Mouse (Mus musculus): ENCODE results near the gene Strn. TPM values are rescaled to one million over a fixed set of nuclear protein-coding genes. Genes with fewer than 3 reads are reported as not detected.

Strn gene
- polyA plus RNA-seq, 1 experiment from 2014 or later = 21.6 TPM

- Histone ChIP-seq H3K9me3 (ENCODE audit: control insufficient read depth, low read length) (no peaks in the 10 kb centered on the region), H3K9ac (ENCODE audit: low read length) (no peak overlapping the region), H3K27ac (replicated peaks in 1 of 2; ENCODE audit: control insufficient read depth in 1 of 2, insufficient read depth in 1 of 2, low read depth in 2 of 2, low read length in 2 of 2) (0 out of 4 replicates have a peak overlapping the region, but pooled peaks of 1 of the 2 experiments have one; percentile 31), H3K4me3 (ENCODE audit: control insufficient read depth in 1 of 2, insufficient read depth in 1 of 2, low read depth in 1 of 2, low read length in 2 of 2) (no peak overlapping the region), H3K4me2 (ENCODE audit: low read length) (no peak overlapping the region), H3K4me1 (ENCODE audit: control insufficient read depth in 2 of 2, insufficient read depth in 2 of 2, low read length in 2 of 2) (peaks cover 7 to 27% of the 10 kb centered on the region in 2 experiments), H3K27me3 (ENCODE audit: control insufficient read depth, insufficient read depth, low read length) (no peaks in the 10 kb centered on the region), H3K36me3 (ENCODE audit: control insufficient read depth, insufficient read depth, low read length) (peaks cover 12% of the 10 kb centered on the region)
- ATAC-seq (ENCODE audit: insufficient number of reproducible peaks, insufficient read depth, low FRiP score, low read depth) = no peak
- 23% methylated on average over 5 of the region's 5 CpGs for WGBS
Observed at GRCm38 (mm10) chr17:78685004-78685403, 52.0 kb downstream of the Strn start.

- WGBS = 17% methylated on average over 6 of the region's 6 CpGs
- peak overlapping the region; percentile 80 to 87 for H3K27ac ChIP-seq (replicated peaks in 1 of 2; ENCODE audit: control insufficient read depth in 1 of 2, insufficient read depth in 1 of 2, low read depth in 2 of 2, low read length in 2 of 2)
- no peak for ATAC-seq (ENCODE audit: insufficient number of reproducible peaks, insufficient read depth, low FRiP score, low read depth)
- no peaks in the 10 kb centered on the region for H3K9me3 ChIP-seq (ENCODE audit: control insufficient read depth, low read length)
- H3K36me3 ChIP-seq (ENCODE audit: control insufficient read depth, insufficient read depth, low read length) = peaks cover 18% of the 10 kb centered on the region
- H3K4me2 ChIP-seq (ENCODE audit: low read length) = peak overlapping the region; percentile 50
- no peaks in the 10 kb centered on the region for H3K27me3 ChIP-seq (ENCODE audit: control insufficient read depth, insufficient read depth, low read length)
- H3K9ac ChIP-seq (ENCODE audit: low read length) = peak overlapping the region; percentile 62
- H3K4me3 ChIP-seq (ENCODE audit: control insufficient read depth in 1 of 2, insufficient read depth in 1 of 2, low read depth in 1 of 2, low read length in 2 of 2) = no peak overlapping the region
- peaks cover 13 to 41% of the 10 kb centered on the region in 2 experiments for H3K4me1 ChIP-seq (ENCODE audit: control insufficient read depth in 2 of 2, insufficient read depth in 2 of 2, low read length in 2 of 2)
Observed at GRCm38 (mm10) chr17:78682351-78682750, 54.6 kb downstream of the Strn start.

- no peak for ATAC-seq (ENCODE audit: insufficient number of reproducible peaks, insufficient read depth, low FRiP score, low read depth)
- Histone ChIP-seq H3K4me2 (ENCODE audit: low read length) (no peak overlapping the region), H3K9ac (ENCODE audit: low read length) (no peak overlapping the region), H3K4me1 (ENCODE audit: control insufficient read depth in 2 of 2, insufficient read depth in 2 of 2, low read length in 2 of 2) (peaks cover 18 to 52% of the 10 kb centered on the region in 2 experiments), H3K4me3 (ENCODE audit: control insufficient read depth in 1 of 2, insufficient read depth in 1 of 2, low read depth in 1 of 2, low read length in 2 of 2) (no peak overlapping the region), H3K9me3 (ENCODE audit: control insufficient read depth, low read length) (no peaks in the 10 kb centered on the region), H3K36me3 (ENCODE audit: control insufficient read depth, insufficient read depth, low read length) (peaks cover 26% of the 10 kb centered on the region), H3K27me3 (ENCODE audit: control insufficient read depth, insufficient read depth, low read length) (no peaks in the 10 kb centered on the region), H3K27ac (replicated peaks in 1 of 2; ENCODE audit: control insufficient read depth in 1 of 2, insufficient read depth in 1 of 2, low read depth in 2 of 2, low read length in 2 of 2) (no peak overlapping the region)
- 83% methylated on average over 11 of the region's 11 CpGs for WGBS
Observed at GRCm38 (mm10) chr17:78679503-78679902, 57.5 kb downstream of the Strn start.

- Histone ChIP-seq H3K36me3 (ENCODE audit: control insufficient read depth, insufficient read depth, low read length) (peaks cover 45% of the 10 kb centered on the region), H3K9me3 (ENCODE audit: control insufficient read depth, low read length) (no peaks in the 10 kb centered on the region), H3K4me2 (ENCODE audit: low read length) (peak overlapping the region; percentile 34), H3K27ac (replicated peaks in 1 of 2; ENCODE audit: control insufficient read depth in 1 of 2, insufficient read depth in 1 of 2, low read depth in 2 of 2, low read length in 2 of 2) (peak overlapping the region; percentile 83 to 84), H3K4me1 (ENCODE audit: control insufficient read depth in 2 of 2, insufficient read depth in 2 of 2, low read length in 2 of 2) (peaks cover 16 to 46% of the 10 kb centered on the region in 2 experiments), H3K9ac (ENCODE audit: low read length) (peak overlapping the region; percentile 45; the same call in 1 of the 2 replicates), H3K27me3 (ENCODE audit: control insufficient read depth, insufficient read depth, low read length) (no peaks in the 10 kb centered on the region), H3K4me3 (ENCODE audit: control insufficient read depth in 1 of 2, insufficient read depth in 1 of 2, low read depth in 1 of 2, low read length in 2 of 2) (no peak overlapping the region)
- WGBS = 33% methylated on average over 11 of the region's 11 CpGs
- ATAC-seq (ENCODE audit: insufficient number of reproducible peaks, insufficient read depth, low FRiP score, low read depth) = no peak
Observed at GRCm38 (mm10) chr17:78676813-78677212, 60.2 kb downstream of the Strn start.

- WGBS = 70% methylated on average over 9 of the region's 9 CpGs
- Histone ChIP-seq H3K9me3 (ENCODE audit: control insufficient read depth, low read length) (peaks cover under 1% of the 10 kb centered on the region; the same call in 1 of the 2 replicates), H3K27me3 (ENCODE audit: control insufficient read depth, insufficient read depth, low read length) (no peaks in the 10 kb centered on the region), H3K27ac (replicated peaks in 1 of 2; ENCODE audit: control insufficient read depth in 1 of 2, insufficient read depth in 1 of 2, low read depth in 2 of 2, low read length in 2 of 2) (no peak overlapping the region), H3K36me3 (ENCODE audit: control insufficient read depth, insufficient read depth, low read length) (peaks cover 96% of the 10 kb centered on the region), H3K4me2 (ENCODE audit: low read length) (no peak overlapping the region), H3K4me1 (ENCODE audit: control insufficient read depth in 2 of 2, insufficient read depth in 2 of 2, low read length in 2 of 2) (peaks cover 0 to 3% of the 10 kb centered on the region in 2 experiments; a peak in 1 of 4 replicates), H3K4me3 (ENCODE audit: control insufficient read depth in 1 of 2, insufficient read depth in 1 of 2, low read depth in 1 of 2, low read length in 2 of 2) (no peak overlapping the region), H3K9ac (ENCODE audit: low read length) (no peak overlapping the region)
- ATAC-seq (ENCODE audit: insufficient number of reproducible peaks, insufficient read depth, low FRiP score, low read depth) = no peak
Observed at GRCm38 (mm10) chr17:78664962-78665545, 71.9 kb downstream of the Strn start.

GRCm38 (mm10) chr17:78654841-78655240, 82.2 kb downstream of the Strn start:
- WGBS = 86% methylated on average over 10 of the region's 10 CpGs
- ATAC-seq (ENCODE audit: insufficient number of reproducible peaks, insufficient read depth, low FRiP score, low read depth) = no peak
- Histone ChIP-seq H3K4me3 (ENCODE audit: control insufficient read depth in 1 of 2, insufficient read depth in 1 of 2, low read depth in 1 of 2, low read length in 2 of 2) (no peak overlapping the region), H3K9ac (ENCODE audit: low read length) (no peak overlapping the region), H3K4me1 (ENCODE audit: control insufficient read depth in 2 of 2, insufficient read depth in 2 of 2, low read length in 2 of 2) (no peaks in the 10 kb centered on the region), H3K4me2 (ENCODE audit: low read length) (no peak overlapping the region), H3K9me3 (ENCODE audit: control insufficient read depth, low read length) (peaks cover 1% of the 10 kb centered on the region; the same call in 1 of the 2 replicates), H3K36me3 (ENCODE audit: control insufficient read depth, insufficient read depth, low read length) (peaks cover 89% of the 10 kb centered on the region), H3K27me3 (ENCODE audit: control insufficient read depth, insufficient read depth, low read length) (no peaks in the 10 kb centered on the region), H3K27ac (replicated peaks in 1 of 2; ENCODE audit: control insufficient read depth in 1 of 2, insufficient read depth in 1 of 2, low read depth in 2 of 2, low read length in 2 of 2) (no peak overlapping the region)

GRCm38 (mm10) chr17:78643853-78644475, 93.0 kb downstream of the Strn start:
- Histone ChIP-seq H3K9me3 (ENCODE audit: control insufficient read depth, low read length) (no peaks in the 10 kb centered on the region), H3K4me3 (ENCODE audit: control insufficient read depth in 1 of 2, insufficient read depth in 1 of 2, low read depth in 1 of 2, low read length in 2 of 2) (no peak overlapping the region), H3K9ac (ENCODE audit: low read length) (no peak overlapping the region), H3K4me1 (ENCODE audit: control insufficient read depth in 2 of 2, insufficient read depth in 2 of 2, low read length in 2 of 2) (0 out of 4 replicates have a peak, but pooled peaks cover 0 to 4% of the 10 kb centered on the region in 2 experiments), H3K27ac (replicated peaks in 1 of 2; ENCODE audit: control insufficient read depth in 1 of 2, insufficient read depth in 1 of 2, low read depth in 2 of 2, low read length in 2 of 2) (no peak overlapping the region), H3K36me3 (ENCODE audit: control insufficient read depth, insufficient read depth, low read length) (peaks cover 32% of the 10 kb centered on the region), H3K27me3 (ENCODE audit: control insufficient read depth, insufficient read depth, low read length) (no peaks in the 10 kb centered on the region), H3K4me2 (ENCODE audit: low read length) (no peak overlapping the region)
- no peak for ATAC-seq (ENCODE audit: insufficient number of reproducible peaks, insufficient read depth, low FRiP score, low read depth)
- WGBS = 84% methylated on average over 17 of the region's 17 CpGs

All from heart, embryonic 14.5 days (tissue).